Mouse (Mus musculus) midbrain, embryonic 11.5 days (tissue): ENCODE data around the gene Fkbp1a. TPM values are rescaled to one million over a fixed set of nuclear protein-coding genes. Genes with fewer than 3 reads are reported as not detected.

Experiments
- ATAC-seq: fragments of 200-750 bp; cut with Nextera tagmentation; 2 replicates; pipeline ENCODE4 v1.8.0; 2017; ENCODE audit warnings: moderate TSS enrichment, moderate library complexity; ENCODE audit not compliant: low FRiP score
- DNase-seq: peaks from one replicate; pipeline ENCODE4 v3.0.0; 2015; ENCODE audit warnings: low spot score; ENCODE audit errors: missing footprints
- H3K27ac ChIP-seq: fragments of 300-500 bp; sonication (generic); 2 replicates; pipeline ENCODE4 v1.5.1; 2014; ENCODE audit warnings: low read depth, low read length
- H3K27me3 ChIP-seq: fragments of 300-500 bp; sonication (generic); 2 replicates; pipeline ENCODE4 v1.6.1; 2014; ENCODE audit warnings: mild to moderate bottlenecking, low read length, moderate library complexity, mixed read lengths; ENCODE audit not compliant: control insufficient read depth, insufficient read depth
- H3K36me3 ChIP-seq: fragments of 300-500 bp; sonication (generic); 2 replicates; pipeline ENCODE4 v1.6.1; 2014; ENCODE audit warnings: mild to moderate bottlenecking, low read length, moderate library complexity, mixed read lengths; ENCODE audit not compliant: control insufficient read depth, insufficient read depth
- H3K4me1 ChIP-seq: fragments of 300-500 bp; sonication (generic); 2 replicates; pipeline ENCODE4 v1.6.1; 2014; ENCODE audit warnings: low read length; ENCODE audit not compliant: control insufficient read depth, insufficient read depth
- H3K4me2 ChIP-seq: fragments of 300-500 bp; sonication (generic); 2 replicates; pipeline ENCODE4 v1.6.1; 2014; ENCODE audit warnings: mild to moderate bottlenecking, moderate library complexity
- H3K4me3 ChIP-seq: fragments of 300-500 bp; sonication (generic); 2 replicates; pipeline ENCODE4 v1.5.1; 2014; ENCODE audit warnings: low read depth, low read length
- H3K9ac ChIP-seq: fragments of 300-500 bp; sonication (generic); 2 replicates; pipeline ENCODE4 v1.6.1; 2014; ENCODE audit warnings: low read length
- H3K9me3 ChIP-seq: fragments of 300-500 bp; sonication (generic); 2 replicates; pipeline ENCODE4 v1.6.1; 2016; ENCODE audit warnings: low read length; ENCODE audit not compliant: control insufficient read depth
- WGBS: fragments of 180-500 bp; shearing (Covaris S2); extraction: QIAGEN DNeasy Blood & Tissue Kit; methylation state at CpG from one replicate; pipeline ENCODE4 v1.1.7; 2014; 5-methylcytosine and 5-hydroxymethylcytosine counted together
- polyA plus RNA-seq: library from polyadenylated mRNA; unstranded; fragments of >200 nt; fragmentation: Nextera tagmentation; extraction: Ambion mirVana; gene quantifications from 2 replicates; pipeline ENCODE4 v1.2.1, GENCODE M21; 2014

Fkbp1a gene
- polyA plus RNA-seq, 1 experiment from 2014 or later: 566 TPM

- peak overlapping the region; percentile 73 for H3K4me2 ChIP-seq
- 2% methylated on average over 21 of the region's 21 CpGs for WGBS
- peaks cover 2% of the 10 kb centered on the region; the same call in 1 of the 2 replicates for H3K36me3 ChIP-seq
- H3K9me3 ChIP-seq: no peaks in the 10 kb centered on the region
- peak overlapping the region; percentile 85 for H3K4me3 ChIP-seq
- ATAC-seq: peak; percentile 43
- peak overlapping the region; percentile 87 for H3K9ac ChIP-seq
- H3K27me3 ChIP-seq: no peaks in the 10 kb centered on the region
- H3K4me1 ChIP-seq: peaks cover 13% of the 10 kb centered on the region
- peak overlapping the region; percentile 49; the same call in 1 of the 2 replicates for H3K27ac ChIP-seq
- peak; percentile 94 for DNase-seq
Observed at GRCm38 (mm10) chr2:151543063-151543895, 996 bp downstream of the Fkbp1a start.

GRCm38 (mm10) chr2:151544673-151545072 is 2.4 kb downstream of the Fkbp1a start:
- no peak overlapping the region for H3K4me2 ChIP-seq
- peaks cover 13% of the 10 kb centered on the region for H3K4me1 ChIP-seq
- no peak for DNase-seq
- no peaks in the 10 kb centered on the region for H3K9me3 ChIP-seq
- ATAC-seq: no peak
- peaks cover 4% of the 10 kb centered on the region; the same call in 1 of the 2 replicates for H3K36me3 ChIP-seq
- no peak overlapping the region; the same call in 1 of the 2 replicates for H3K9ac ChIP-seq
- 73% methylated on average over 6 of the region's 6 CpGs for WGBS
- no peaks in the 10 kb centered on the region for H3K27me3 ChIP-seq
- no peak overlapping the region for H3K4me3 ChIP-seq
- no peak overlapping the region for H3K27ac ChIP-seq

- Histone ChIP-seq H3K36me3 (peaks cover 6% of the 10 kb centered on the region; the same call in 1 of the 2 replicates), H3K9me3 (no peaks in the 10 kb centered on the region), H3K9ac (no peak overlapping the region), H3K4me3 (no peak overlapping the region), H3K27me3 (no peaks in the 10 kb centered on the region), H3K4me1 (peaks cover 11% of the 10 kb centered on the region), H3K4me2 (no peak overlapping the region), H3K27ac (no peak overlapping the region)
- WGBS: 91% methylated on average over 4 of the region's 4 CpGs
- DNase-seq (no peak), ATAC-seq (no peak)
Observed at GRCm38 (mm10) chr2:151546571-151546970, 4.3 kb downstream of the Fkbp1a start.

- H3K9ac ChIP-seq: no peak overlapping the region
- H3K4me2 ChIP-seq: no peak overlapping the region
- no peak overlapping the region for H3K4me3 ChIP-seq
- H3K9me3 ChIP-seq: no peaks in the 10 kb centered on the region
- H3K36me3 ChIP-seq: peaks cover 6% of the 10 kb centered on the region; the same call in 1 of the 2 replicates
- no peak for DNase-seq
- H3K27ac ChIP-seq: no peak overlapping the region
- H3K4me1 ChIP-seq: no peaks in the 10 kb centered on the region; the same call in none of the 2 replicates
- H3K27me3 ChIP-seq: no peaks in the 10 kb centered on the region
- ATAC-seq: no peak
- 93% methylated on average over 3 of the region's 3 CpGs for WGBS
Observed at GRCm38 (mm10) chr2:151549615-151550121, 7.4 kb downstream of the Fkbp1a start.

GRCm38 (mm10) chr2:151562930-151563921 is 20.9 kb downstream of the Fkbp1a start:
- no peak overlapping the region for H3K27ac ChIP-seq
- ATAC-seq (no peak), DNase-seq (no peak)
- no peaks in the 10 kb centered on the region for H3K9me3 ChIP-seq
- no peak overlapping the region for H3K4me3 ChIP-seq
- peaks cover 18% of the 10 kb centered on the region for H3K36me3 ChIP-seq
- 91% methylated on average over 7 of the region's 7 CpGs for WGBS
- H3K9ac ChIP-seq: no peak overlapping the region
- H3K4me1 ChIP-seq: no peaks in the 10 kb centered on the region
- no peak overlapping the region for H3K4me2 ChIP-seq
- no peaks in the 10 kb centered on the region for H3K27me3 ChIP-seq

GRCm38 (mm10) chr2:151564006-151564405 is 21.7 kb downstream of the Fkbp1a start:
- Histone ChIP-seq H3K9ac (no peak overlapping the region), H3K4me3 (no peak overlapping the region), H3K4me1 (no peaks in the 10 kb centered on the region), H3K9me3 (no peaks in the 10 kb centered on the region), H3K36me3 (peaks cover 17% of the 10 kb centered on the region), H3K4me2 (no peak overlapping the region), H3K27me3 (no peaks in the 10 kb centered on the region), H3K27ac (no peak overlapping the region)
- ATAC-seq (no peak), DNase-seq (no peak)
- 85% methylated on average over 1 of the region's 1 CpGs for WGBS

GRCm38 (mm10) chr2:151564986-151565385 is 22.7 kb downstream of the Fkbp1a start:
- H3K9me3 ChIP-seq: no peaks in the 10 kb centered on the region
- no peak overlapping the region for H3K4me2 ChIP-seq
- 81% methylated on average over 3 of the region's 3 CpGs for WGBS
- H3K9ac ChIP-seq: no peak overlapping the region
- H3K27me3 ChIP-seq: no peaks in the 10 kb centered on the region
- H3K36me3 ChIP-seq: peaks cover 13% of the 10 kb centered on the region
- DNase-seq (no peak), ATAC-seq (no peak)
- no peak overlapping the region for H3K4me3 ChIP-seq
- H3K27ac ChIP-seq: no peak overlapping the region
- no peaks in the 10 kb centered on the region for H3K4me1 ChIP-seq

GRCm38 (mm10) chr2:151566856-151567255 is 24.6 kb downstream of the Fkbp1a start:
- H3K4me1 ChIP-seq: no peaks in the 10 kb centered on the region
- 87% methylated on average over 6 of the region's 6 CpGs for WGBS

More at GRCm38 (mm10) chr2:151566856-151567255, 24.6 kb downstream of the Fkbp1a start:
- Histone ChIP-seq H3K36me3 (peaks cover 4% of the 10 kb centered on the region; the same call in 1 of the 2 replicates), H3K27ac (no peak overlapping the region), H3K4me3 (no peak overlapping the region), H3K9me3 (no peaks in the 10 kb centered on the region), H3K27me3 (no peaks in the 10 kb centered on the region), H3K9ac (no peak overlapping the region), H3K4me2 (no peak overlapping the region)
- no peak for DNase-seq
- ATAC-seq: no peak
